Mouse (Mus musculus) midbrain, postnatal 0 days (tissue): ENCODE results near the gene Slc36a3. TPM values are rescaled to one million over a fixed set of nuclear protein-coding genes. Genes with fewer than 3 reads are reported as not detected.

Source experiments
- ATAC-seq: fragments of 200-750 bp; cut with Nextera tagmentation; 2 replicates; pipeline ENCODE4 v1.8.0; 2017; ENCODE audit warnings: moderate number of reproducible peaks, mild to moderate bottlenecking, moderate TSS enrichment, moderate library complexity; ENCODE audit not compliant: low FRiP score
- DNase-seq: peaks from one replicate; pipeline ENCODE4 v3.0.0-alpha.2; 2015; ENCODE audit warnings: low spot score
- H3K27ac ChIP-seq: fragments of 300-500 bp; sonication (generic); 2 replicates; pipeline ENCODE4 v1.5.1; 2014; ENCODE audit warnings: low read depth, mild to moderate bottlenecking, low read length, mixed read lengths
- H3K27me3 ChIP-seq: fragments of 300-500 bp; sonication (generic); 2 replicates; pipeline ENCODE4 v1.6.1; 2014; ENCODE audit warnings: low read length, control low read depth, mixed read lengths; ENCODE audit not compliant: insufficient read depth
- H3K36me3 ChIP-seq: fragments of 300-500 bp; sonication (generic); 2 replicates; pipeline ENCODE4 v1.6.1; 2014; ENCODE audit warnings: low read length, control low read depth, mixed read lengths; ENCODE audit not compliant: insufficient read depth
- H3K4me1 ChIP-seq: fragments of 300-500 bp; sonication (generic); 2 replicates; pipeline ENCODE4 v1.6.1; 2014; ENCODE audit warnings: mild to moderate bottlenecking, control low read depth, antibody characterized with exemption, low read length, mixed read lengths; ENCODE audit not compliant: insufficient read depth
- H3K4me2 ChIP-seq: fragments of 300-500 bp; sonication (generic); 2 replicates; pipeline ENCODE4 v1.6.1; 2014; ENCODE audit warnings: low read depth, mild to moderate bottlenecking, low read length, mixed read lengths; ENCODE audit not compliant: poor library complexity, severe bottlenecking
- H3K4me3 ChIP-seq: fragments of 300-500 bp; sonication (generic); 2 replicates; pipeline ENCODE4 v1.5.1; 2014; ENCODE audit warnings: low read depth, mild to moderate bottlenecking, low read length, moderate library complexity
- H3K9ac ChIP-seq: fragments of 300-500 bp; sonication (generic); replicated peaks from 2 replicates; pipeline ENCODE4 v1.6.1; 2014; ENCODE audit warnings: mild to moderate bottlenecking, low read length, moderate library complexity, mixed read lengths; ENCODE audit not compliant: poor library complexity, severe bottlenecking
- H3K9me3 ChIP-seq: fragments of 300-500 bp; sonication (generic); 2 replicates; pipeline ENCODE4 v1.6.1; 2016; ENCODE audit warnings: low read length, control low read depth
- CTCF ChIP-seq: IDR thresholded peaks from 2 replicates; pipeline ENCODE4 v1.5.1; 2016; ENCODE audit warnings: antibody characterized with exemption, mild to moderate bottlenecking
- WGBS: fragments of 180-500 bp; shearing (Covaris S2); extraction: QIAGEN DNeasy Blood & Tissue Kit; methylation state at CpG from one replicate; pipeline ENCODE4 v1.1.7; 2014; 5-methylcytosine and 5-hydroxymethylcytosine counted together
- polyA plus RNA-seq: library from polyadenylated mRNA; unstranded; fragments of >200 nt; fragmentation: Nextera tagmentation; extraction: Ambion mirVana; gene quantifications from 2 replicates; pipeline ENCODE4 v1.2.1, GENCODE M21; 2015
- total RNA-seq: library from RNA; depleted of rRNA; stranded (reverse); fragments of >200 nt; gene quantifications from 2 replicates; pipeline ENCODE4 v1.2.3, GENCODE M21; 2014

Gene Slc36a3
- total and polyA plus RNA-seq, 2 experiments from 2014 or later: not detected

GRCm38 (mm10) chr11:55131946-55132345 lies 19.6 kb downstream of the Slc36a3 start:
- H3K4me2 ChIP-seq: no peak overlapping the region

GRCm38 (mm10) chr11:55131077-55131742 lies 20.3 kb downstream of the Slc36a3 start:
- TF ChIP-seq CTCF: no peak
- H3K4me2 ChIP-seq: no peak overlapping the region
- H3K4me1 ChIP-seq: no peaks in the 10 kb centered on the region; the same call in 1 of the 2 replicates
- H3K9me3 ChIP-seq: no peaks in the 10 kb centered on the region
- no peak overlapping the region for H3K9ac ChIP-seq
- no peak overlapping the region for H3K27ac ChIP-seq
- no peaks in the 10 kb centered on the region for H3K27me3 ChIP-seq
- WGBS: 86% methylated on average over 11 of the region's 11 CpGs
- H3K36me3 ChIP-seq: no peaks in the 10 kb centered on the region
- ATAC-seq (no peak), DNase-seq (no peak)
- no peak overlapping the region for H3K4me3 ChIP-seq

More at GRCm38 (mm10) chr11:55131946-55132345, 19.6 kb downstream of the Slc36a3 start:
- Histone ChIP-seq H3K4me3 (no peak overlapping the region), H3K36me3 (no peaks in the 10 kb centered on the region), H3K27ac (no peak overlapping the region), H3K9ac (no peak overlapping the region), H3K9me3 (no peaks in the 10 kb centered on the region), H3K27me3 (no peaks in the 10 kb centered on the region), H3K4me1 (no peaks in the 10 kb centered on the region; the same call in 1 of the 2 replicates)
- no peak for TF ChIP-seq CTCF
- 85% methylated on average over 1 of the region's 1 CpGs for WGBS
- ATAC-seq (no peak), DNase-seq (no peak)

DNA sequence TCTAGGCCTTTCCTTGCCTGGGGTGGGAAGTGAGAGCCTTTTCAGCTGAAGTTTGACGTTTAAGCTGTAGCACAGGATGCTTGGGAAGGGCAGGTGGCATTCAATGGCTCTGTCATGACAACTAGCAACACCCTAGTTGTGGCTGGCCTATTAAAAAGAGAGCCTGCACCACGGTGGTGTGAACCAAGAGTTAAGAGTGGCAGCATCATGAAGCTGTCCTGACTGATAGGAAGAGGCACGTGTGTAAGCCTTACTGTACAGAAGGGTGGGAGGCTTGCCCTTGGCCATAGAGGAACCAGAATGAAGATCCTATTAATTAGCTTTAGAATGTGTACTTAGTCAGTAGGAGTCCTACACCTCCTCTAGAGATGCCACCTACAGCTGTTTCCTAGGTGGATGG lies 23.1 kb downstream of the Slc36a3 start:
- H3K9me3 ChIP-seq: no peaks in the 10 kb centered on the region
- TF ChIP-seq CTCF: no peak
- no peaks in the 10 kb centered on the region for H3K27me3 ChIP-seq
- no peak for ATAC-seq
- H3K36me3 ChIP-seq: no peaks in the 10 kb centered on the region
- no peaks in the 10 kb centered on the region; the same call in 1 of the 2 replicates for H3K4me1 ChIP-seq
- 60% methylated on average over 3 of the region's 3 CpGs for WGBS
- H3K9ac ChIP-seq: no peak overlapping the region
- no peak overlapping the region for H3K27ac ChIP-seq
- no peak for DNase-seq
- no peak overlapping the region for H3K4me2 ChIP-seq
- H3K4me3 ChIP-seq: no peak overlapping the region

DNA sequence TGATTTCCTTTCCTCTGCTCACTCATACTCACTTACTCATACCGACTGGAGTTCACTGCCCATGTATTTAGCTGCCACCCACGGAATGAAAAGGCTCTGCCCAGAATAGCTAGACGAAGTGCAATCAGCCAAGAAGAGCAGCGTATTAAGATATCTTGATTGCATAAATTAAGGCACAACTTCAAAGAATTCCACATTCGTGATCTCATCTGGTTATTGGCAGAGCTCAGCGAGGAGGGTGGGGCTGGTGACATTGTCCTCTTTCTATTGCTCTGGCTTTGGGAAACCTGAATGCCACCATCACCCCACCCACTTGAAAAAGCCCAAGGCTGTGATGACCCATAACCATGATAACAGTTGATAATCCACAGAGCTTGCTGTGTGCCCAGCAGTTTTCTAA lies 23.6 kb downstream of the Slc36a3 start:
- WGBS: 63% methylated on average over 6 of the region's 6 CpGs

DNA sequence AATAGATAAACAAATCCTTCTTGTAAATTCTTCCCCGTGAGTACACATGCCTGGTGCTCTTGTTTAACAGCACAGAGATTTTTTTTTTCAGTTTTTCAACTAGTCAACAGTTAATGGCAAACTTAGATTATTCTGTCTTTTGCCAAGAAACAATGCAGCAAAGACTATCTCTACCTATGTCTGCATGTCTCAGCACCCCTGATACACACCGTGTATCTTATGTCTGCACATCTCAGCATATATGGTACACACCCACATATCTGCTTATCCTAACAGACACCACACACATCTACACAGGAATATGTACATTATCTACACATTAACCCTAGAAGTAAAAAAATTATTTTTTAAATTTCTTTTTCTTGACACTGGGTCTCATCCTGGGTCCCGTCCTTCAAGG lies 24.8 kb downstream of the Slc36a3 start:
- WGBS: 80% methylated on average over 3 of the region's 3 CpGs
- no peak for ATAC-seq
- no peak overlapping the region for H3K27ac ChIP-seq
- H3K27me3 ChIP-seq: no peaks in the 10 kb centered on the region
- H3K4me1 ChIP-seq: no peaks in the 10 kb centered on the region; the same call in 1 of the 2 replicates
- TF ChIP-seq CTCF: no peak
- H3K9me3 ChIP-seq: no peaks in the 10 kb centered on the region
- no peak overlapping the region for H3K4me3 ChIP-seq
- no peak overlapping the region for H3K9ac ChIP-seq
- DNase-seq: no peak
- no peak overlapping the region for H3K4me2 ChIP-seq
- no peaks in the 10 kb centered on the region for H3K36me3 ChIP-seq

More for the DNA sequence above, 23.6 kb downstream of the Slc36a3 start:
- Histone ChIP-seq H3K4me1 (no peaks in the 10 kb centered on the region; the same call in 1 of the 2 replicates), H3K9me3 (no peaks in the 10 kb centered on the region), H3K27ac (no peak overlapping the region), H3K4me3 (no peak overlapping the region), H3K9ac (no peak overlapping the region), H3K36me3 (no peaks in the 10 kb centered on the region), H3K4me2 (no peak overlapping the region), H3K27me3 (no peaks in the 10 kb centered on the region)
- TF ChIP-seq CTCF: no peak
- DNase-seq (no peak), ATAC-seq (no peak)

DNA sequence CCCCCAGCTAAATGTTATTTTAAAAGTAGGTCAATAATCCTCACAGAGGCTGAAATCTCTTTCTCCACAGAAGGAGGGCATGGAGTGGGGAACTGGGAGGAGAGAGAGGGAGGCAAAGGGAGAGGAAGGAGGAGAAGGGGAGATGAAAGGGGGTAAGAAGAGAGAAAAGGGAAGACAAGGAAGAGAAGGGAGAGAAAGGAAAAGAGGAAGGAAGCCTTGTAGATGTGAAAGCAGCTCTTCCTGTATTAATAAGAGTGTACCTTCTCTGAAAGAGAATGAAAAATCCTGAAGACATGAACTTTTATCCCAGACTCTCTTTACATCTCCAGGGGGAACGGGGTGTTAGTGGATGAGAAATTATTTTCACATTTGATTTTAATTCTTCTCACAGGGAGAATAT lies 30.1 kb downstream of the Slc36a3 start:
- DNase-seq (no peak), ATAC-seq (no peak)
- no peak overlapping the region for H3K4me2 ChIP-seq
- no peaks in the 10 kb centered on the region for H3K36me3 ChIP-seq
- H3K9me3 ChIP-seq: no peaks in the 10 kb centered on the region
- 94% methylated on average over 1 of the region's 1 CpGs for WGBS
- no peak for TF ChIP-seq CTCF
- H3K4me1 ChIP-seq: peaks cover 3% of the 10 kb centered on the region; the same call in 1 of the 2 replicates
- H3K4me3 ChIP-seq: no peak overlapping the region
- no peak overlapping the region for H3K9ac ChIP-seq
- H3K27ac ChIP-seq: peak overlapping the region; percentile 69
- H3K27me3 ChIP-seq: no peaks in the 10 kb centered on the region
